Mouse (Mus musculus): ENCODE results near the gene Trim40. TPM values are rescaled to one million over a fixed set of nuclear protein-coding genes. Genes with fewer than 3 reads are reported as not detected.

Trim40 gene
- polyA plus RNA-seq, 1 experiment from 2014 or later, result not detected

DNA sequence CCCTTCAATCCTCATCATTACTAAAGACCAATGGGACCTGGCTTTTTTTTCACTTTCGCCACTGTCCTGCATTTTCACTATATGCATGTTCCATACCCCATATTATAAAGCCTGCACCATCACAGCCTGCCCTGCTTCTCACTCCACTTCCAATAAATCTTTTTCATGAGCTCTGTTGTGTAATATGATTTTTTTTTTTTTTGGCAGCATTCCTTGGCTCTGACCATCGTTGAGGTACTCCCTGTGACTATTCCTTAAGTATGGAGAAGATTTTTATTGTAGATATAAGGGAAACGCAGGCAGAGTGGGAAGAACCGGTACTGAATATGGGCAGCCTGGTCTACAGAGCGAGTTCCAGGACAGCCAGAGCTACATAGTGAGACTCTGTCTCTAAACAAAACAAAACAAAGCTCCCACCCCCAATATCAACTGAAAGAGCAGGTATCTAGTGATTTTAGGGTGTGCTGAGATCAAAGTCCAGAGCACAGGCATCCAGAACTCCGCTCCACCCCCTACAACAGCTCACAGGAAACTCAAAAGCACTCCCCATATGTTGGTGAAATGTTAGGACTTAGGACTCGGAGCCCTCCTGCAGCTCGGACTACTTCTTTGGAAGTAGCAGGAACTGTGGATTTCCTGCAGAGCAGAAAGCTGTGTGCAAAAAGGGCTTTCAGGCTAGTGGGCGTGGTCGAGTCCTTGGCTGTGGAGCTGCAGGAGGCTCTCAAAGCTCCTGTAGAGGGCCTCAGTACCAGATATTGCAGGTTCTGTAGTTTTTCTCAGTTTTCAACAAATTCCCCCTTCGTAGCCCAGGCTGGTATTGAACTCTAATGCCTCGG is 54.1 kb downstream of the Trim40 start:
- Histone ChIP-seq H3K27me3 (ENCODE audit: insufficient read depth, low read length) (no peaks in the 10 kb centered on the region), H3K27ac (ENCODE audit: low read length) (peak overlapping the region; percentile 96), H3K4me3 (ENCODE audit: low read length) (peak overlapping the region; percentile 78), H3K4me1 (ENCODE audit: insufficient read depth, low read length) (peaks cover 14% of the 10 kb centered on the region; the same call in 1 of the 2 replicates), H3K4me2 (replicated peaks; ENCODE audit: low read depth, low read length) (peak overlapping the region; percentile 70), H3K9me3 (ENCODE audit: low read length) (no peaks in the 10 kb centered on the region), H3K9ac (replicated peaks; ENCODE audit: low read length) (peak overlapping the region; percentile 92), H3K36me3 (ENCODE audit: insufficient read depth, low read length) (no peaks in the 10 kb centered on the region)
- 37% methylated on average over 12 of the region's 12 CpGs for WGBS
- peak; percentile 20; the same call in 1 of the 2 replicates for ATAC-seq (ENCODE audit: low FRiP score, low TSS enrichment)

DNA sequence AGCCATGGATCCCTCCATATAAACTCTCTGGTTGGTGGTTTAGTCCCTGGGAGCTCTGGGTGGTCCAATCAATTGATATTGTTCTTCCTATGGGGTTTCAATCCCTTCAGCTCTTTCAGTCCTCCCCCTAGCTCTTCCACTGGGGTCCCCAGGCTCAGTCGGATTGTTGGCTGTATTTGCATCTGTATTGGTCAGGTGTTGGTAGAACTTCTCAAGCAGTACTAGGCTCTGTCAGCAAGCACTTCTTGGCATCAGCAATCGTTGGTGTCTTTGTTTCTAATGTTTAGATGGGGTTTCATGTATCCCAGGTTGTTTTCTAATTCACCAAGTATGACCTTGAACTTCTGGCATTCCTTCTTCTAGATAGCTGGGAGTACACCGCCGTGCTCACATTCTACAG is 57.2 kb downstream of the Trim40 start:
- Histone ChIP-seq H3K9me3 (ENCODE audit: low read length) (no peaks in the 10 kb centered on the region), H3K4me2 (replicated peaks; ENCODE audit: low read depth, low read length) (no peak overlapping the region), H3K4me3 (ENCODE audit: low read length) (no peak overlapping the region), H3K27ac (ENCODE audit: low read length) (no peak overlapping the region), H3K9ac (replicated peaks; ENCODE audit: low read length) (no peak overlapping the region), H3K4me1 (ENCODE audit: insufficient read depth, low read length) (peaks cover 9% of the 10 kb centered on the region; the same call in 1 of the 2 replicates), H3K36me3 (ENCODE audit: insufficient read depth, low read length) (no peaks in the 10 kb centered on the region), H3K27me3 (ENCODE audit: insufficient read depth, low read length) (no peaks in the 10 kb centered on the region)
- no peak for ATAC-seq (ENCODE audit: low FRiP score, low TSS enrichment)
- 47% methylated on average over 4 of the region's 4 CpGs for WGBS

Other genes with a start within 250 kb of the Trim40 start
- not detected in 2 replicates for gene H2-M9, start 247.5 kb downstream of the Trim40 start, polyA plus RNA-seq (2015; fragmentation: Nextera tagmentation; extraction: Ambion mirVana)
- gene H2-M1, start 217.9 kb downstream of the Trim40 start, polyA plus RNA-seq (2015; fragmentation: Nextera tagmentation; extraction: Ambion mirVana), result not detected in 2 replicates
- gene H2-M10.5, start 117.2 kb downstream of the Trim40 start, polyA plus RNA-seq (2015; fragmentation: Nextera tagmentation; extraction: Ambion mirVana), result not detected in 2 replicates
- not detected in 2 replicates for gene H2-M10.6, start 78.0 kb downstream of the Trim40 start, polyA plus RNA-seq (2015; fragmentation: Nextera tagmentation; extraction: Ambion mirVana)
- 41.7 and 45.8 TPM in 2 replicates for gene Trim26, start 53.0 kb downstream of the Trim40 start, polyA plus RNA-seq (2015; fragmentation: Nextera tagmentation; extraction: Ambion mirVana)
- gene Trim15, start 22.9 kb downstream of the Trim40 start, polyA plus RNA-seq (2015; fragmentation: Nextera tagmentation; extraction: Ambion mirVana), result 0.22 and 0.27 TPM in 2 replicates
- gene Trim10, start 20.5 kb downstream of the Trim40 start, polyA plus RNA-seq (2015; fragmentation: Nextera tagmentation; extraction: Ambion mirVana), result 2.1 and 2.4 TPM in 2 replicates
- not detected in 2 replicates for gene Trim31, start 8.0 kb upstream of the Trim40 start, polyA plus RNA-seq (2015; fragmentation: Nextera tagmentation; extraction: Ambion mirVana)
- gene Rnf39, start 52.8 kb upstream of the Trim40 start, polyA plus RNA-seq (2015; fragmentation: Nextera tagmentation; extraction: Ambion mirVana), result 0.22 and 0.27 TPM in 2 replicates
- 111 and 116 TPM in 2 replicates for gene Ppp1r11, start 61.6 kb upstream of the Trim40 start, polyA plus RNA-seq (2015; fragmentation: Nextera tagmentation; extraction: Ambion mirVana)
- gene Znrd1, start 68.4 kb upstream of the Trim40 start, polyA plus RNA-seq (2015; fragmentation: Nextera tagmentation; extraction: Ambion mirVana), result 90.7 and 94.7 TPM in 2 replicates
- 6.7 and 6.8 TPM in 2 replicates for gene Znrd1as, start 68.5 kb upstream of the Trim40 start, polyA plus RNA-seq (2015; fragmentation: Nextera tagmentation; extraction: Ambion mirVana)
- not detected in 2 replicates for gene 2410137M14Rik, start 91.1 kb upstream of the Trim40 start, polyA plus RNA-seq (2015; fragmentation: Nextera tagmentation; extraction: Ambion mirVana)
- 0.44 and 0.57 TPM in 2 replicates for gene H2-M5, start 99.4 kb upstream of the Trim40 start, polyA plus RNA-seq (2015; fragmentation: Nextera tagmentation; extraction: Ambion mirVana)
- gene Zfp57, start 111.0 kb upstream of the Trim40 start, polyA plus RNA-seq (2015; fragmentation: Nextera tagmentation; extraction: Ambion mirVana), result 64.5 and 66.7 TPM in 2 replicates
- 0.09 and 0.13 TPM in 2 replicates for gene Mog, start 133.3 kb upstream of the Trim40 start, polyA plus RNA-seq (2015; fragmentation: Nextera tagmentation; extraction: Ambion mirVana)
- 5.6 and 7.7 TPM in 2 replicates for gene Gabbr1, start 155.8 kb upstream of the Trim40 start, polyA plus RNA-seq (2015; fragmentation: Nextera tagmentation; extraction: Ambion mirVana)
- gene Olfr90, start 198.4 kb upstream of the Trim40 start, polyA plus RNA-seq (2015; fragmentation: Nextera tagmentation; extraction: Ambion mirVana), result not detected in 2 replicates
- not detected in 2 replicates for gene Olfr91, start 208.2 kb upstream of the Trim40 start, polyA plus RNA-seq (2015; fragmentation: Nextera tagmentation; extraction: Ambion mirVana)
- gene Olfr92, start 230.0 kb upstream of the Trim40 start, polyA plus RNA-seq (2015; fragmentation: Nextera tagmentation; extraction: Ambion mirVana), result not detected in 2 replicates

All from kidney, embryonic 16.5 days (tissue).